Mouse (Mus musculus): ENCODE data around the gene Gm10322.

Gm10322 gene

DNA sequence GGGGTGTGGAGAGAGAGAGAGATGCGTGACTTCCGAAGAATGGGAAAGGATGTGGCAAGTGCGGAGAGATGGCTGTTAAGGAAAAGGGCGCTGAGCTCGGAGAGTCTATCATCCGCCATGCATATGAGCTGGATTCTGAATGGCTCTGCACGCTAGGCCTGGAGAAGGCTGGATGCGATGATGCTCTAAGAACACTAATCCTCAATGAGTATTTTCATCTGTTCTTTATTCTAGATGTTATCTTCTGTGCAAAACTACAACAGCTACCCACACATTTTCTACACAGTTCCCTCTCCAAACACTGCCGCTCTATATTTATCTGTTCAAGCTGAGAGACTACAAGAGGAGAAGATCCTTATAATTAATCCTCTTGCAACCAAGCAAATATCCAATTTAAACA lies 25.3 kb upstream of the Gm10322 start:
- in situ Hi-C loops (cut with MboI; ENCODE audit: low pct_unique_long_range_greater_than_20kb in 1 of 2, low sequenced_read_pairs in 2 of 2, unreplicated experiment in 1 of 2) = no loop called here

DNA sequence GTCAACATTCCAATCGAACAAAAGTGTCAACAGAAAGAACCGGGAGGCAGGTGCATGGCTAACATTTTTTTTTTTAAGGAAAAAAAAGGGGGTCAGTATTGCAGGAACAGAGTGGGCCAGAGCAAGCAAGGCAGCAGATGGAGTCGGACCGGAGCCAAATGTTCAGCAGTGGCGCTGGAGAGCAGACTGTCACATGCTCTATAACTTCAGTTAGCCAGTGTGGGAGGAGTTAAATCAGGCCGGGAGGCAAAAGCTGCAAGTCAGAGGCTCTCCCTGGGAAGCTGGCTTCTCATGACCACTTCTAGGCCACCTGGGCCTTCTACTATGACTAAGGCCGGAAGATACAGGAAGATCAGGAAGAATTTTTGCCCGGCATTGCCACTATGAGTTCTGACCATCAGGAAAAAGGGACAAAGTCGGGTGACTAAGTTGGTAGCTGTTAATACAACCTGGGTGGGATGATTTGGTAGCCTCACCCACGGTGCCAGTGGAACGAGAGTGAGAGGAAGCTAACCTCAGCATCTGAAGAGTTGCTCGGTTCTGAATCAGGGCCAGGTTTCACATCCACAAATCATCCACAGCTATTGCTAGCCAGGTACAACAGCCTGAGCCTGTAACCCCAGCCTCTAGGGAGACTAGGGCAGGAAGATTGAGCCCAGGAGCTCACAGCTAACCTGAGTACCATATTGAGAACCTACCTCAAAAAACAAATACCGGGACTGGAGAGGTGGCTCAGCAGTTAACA lies 21.9 kb upstream of the Gm10322 start:
- in situ Hi-C loops (cut with MboI; ENCODE audit: low pct_unique_long_range_greater_than_20kb in 1 of 2, low sequenced_read_pairs in 2 of 2, unreplicated experiment in 1 of 2) = no loop called here

DNA sequence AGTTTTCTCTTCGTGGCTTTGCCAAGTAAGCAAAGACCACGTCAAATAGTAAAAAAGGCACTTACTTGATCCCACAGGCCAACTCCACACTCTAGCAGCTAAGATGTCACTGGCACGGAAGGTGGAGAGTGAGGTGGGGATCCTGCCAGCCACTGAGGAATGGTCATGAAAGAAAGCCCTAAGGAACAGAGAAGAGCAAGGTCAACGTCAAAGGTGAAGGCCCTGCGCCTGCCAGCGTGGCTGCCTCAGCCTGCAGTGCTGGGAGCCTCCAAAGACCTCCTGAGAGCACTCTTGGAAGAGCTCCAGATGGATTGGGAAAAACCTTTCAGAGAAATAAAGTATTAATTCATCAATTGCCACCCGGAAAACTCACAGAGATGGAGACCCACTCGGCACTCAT lies 15.3 kb upstream of the Gm10322 start:
- in situ Hi-C loops (cut with MboI; ENCODE audit: low pct_unique_long_range_greater_than_20kb in 1 of 2, low sequenced_read_pairs in 2 of 2, unreplicated experiment in 1 of 2) = no loop called here

DNA sequence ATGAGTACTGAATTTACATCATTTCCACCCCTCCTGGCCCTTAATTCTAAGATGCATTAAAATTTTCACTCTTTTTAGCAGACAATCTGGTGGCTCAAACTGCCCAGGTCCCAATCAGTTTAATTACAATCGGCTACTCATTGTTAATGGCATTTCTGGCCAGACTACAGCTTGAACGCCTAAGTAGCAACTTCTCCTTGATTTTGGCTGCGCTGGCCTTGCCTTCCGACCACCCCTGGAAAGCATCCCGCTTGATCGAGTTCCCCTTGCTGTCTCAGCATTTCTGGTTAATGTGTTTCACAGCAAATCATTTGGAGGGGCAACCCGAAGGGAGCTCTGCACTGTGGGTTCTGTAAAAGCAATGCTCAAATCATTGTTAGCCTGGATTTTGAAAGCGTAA lies 13.8 kb upstream of the Gm10322 start:
- in situ Hi-C loops (cut with MboI; ENCODE audit: low pct_unique_long_range_greater_than_20kb in 1 of 2, low sequenced_read_pairs in 2 of 2, unreplicated experiment in 1 of 2) = no loop called here

DNA sequence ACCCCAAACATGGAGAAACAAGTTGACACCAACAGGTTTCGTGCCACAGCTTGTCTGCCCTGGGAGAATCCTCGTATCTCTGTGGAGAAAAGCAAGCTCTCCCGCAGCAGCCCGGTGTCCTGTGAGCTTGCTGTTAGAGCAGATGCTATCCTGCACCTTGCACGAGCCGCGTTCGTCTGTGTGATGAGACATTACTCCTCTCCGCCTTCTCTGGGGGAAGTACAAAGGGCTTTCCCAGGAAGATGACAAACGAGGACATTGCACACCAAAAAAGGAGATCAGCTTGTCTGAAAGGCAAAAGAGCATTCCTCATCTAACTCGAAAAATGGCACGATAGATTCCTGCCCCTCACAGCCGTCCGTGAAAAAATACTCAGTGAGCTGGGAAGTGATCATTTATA lies 13.0 kb upstream of the Gm10322 start:
- in situ Hi-C loops (cut with MboI; ENCODE audit: low pct_unique_long_range_greater_than_20kb in 1 of 2, low sequenced_read_pairs in 2 of 2, unreplicated experiment in 1 of 2) = no loop called here

DNA sequence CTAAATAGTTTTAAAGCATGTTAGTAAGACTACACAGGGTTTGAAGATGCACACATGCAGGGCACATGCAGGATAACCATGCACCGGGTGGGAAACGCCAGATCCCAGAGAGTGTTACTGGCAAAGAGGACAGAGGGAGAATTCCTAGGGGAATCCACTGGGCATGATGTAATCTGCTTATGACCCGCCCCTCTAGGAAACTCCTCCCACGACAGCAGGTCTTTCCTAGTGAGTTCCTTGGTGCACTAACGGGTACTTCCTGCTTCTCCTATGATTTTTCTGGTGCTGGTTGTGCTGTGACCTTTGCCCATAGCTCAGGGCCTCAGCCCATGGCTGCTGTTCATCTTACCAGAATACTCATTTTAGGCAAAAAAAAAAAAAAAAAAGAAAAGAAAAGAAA lies 12.0 kb upstream of the Gm10322 start:
- in situ Hi-C loops (cut with MboI; ENCODE audit: low pct_unique_long_range_greater_than_20kb in 1 of 2, low sequenced_read_pairs in 2 of 2, unreplicated experiment in 1 of 2) = no loop called here

DNA sequence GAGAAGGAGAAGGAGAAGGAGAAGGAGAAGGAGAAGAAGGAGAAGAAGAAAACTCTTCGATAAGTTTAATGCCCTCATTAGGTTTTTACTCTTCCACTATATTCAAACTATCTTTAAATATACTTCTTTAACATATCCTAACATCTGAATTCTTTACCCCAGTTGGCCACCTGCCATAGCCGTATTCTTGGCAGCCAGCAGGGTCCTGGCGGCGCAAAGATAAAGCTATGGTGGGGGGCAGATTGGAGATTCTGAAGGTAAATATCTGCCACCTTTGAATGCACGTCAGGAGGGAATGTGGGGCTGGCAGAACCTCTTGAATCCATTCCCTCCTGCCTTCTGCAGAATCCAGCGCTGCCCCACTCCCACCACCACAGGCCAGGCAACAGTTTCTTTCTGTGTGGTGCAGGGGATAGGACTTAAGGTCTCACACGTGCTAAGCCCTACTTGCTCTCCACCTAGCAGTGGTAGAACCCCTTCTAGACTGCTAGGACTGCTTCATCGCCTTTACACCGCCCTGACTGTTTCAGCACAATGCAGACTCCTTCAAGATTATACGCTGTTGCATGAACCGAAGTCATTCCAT lies 10.9 kb upstream of the Gm10322 start:
- in situ Hi-C loops (cut with MboI; ENCODE audit: low pct_unique_long_range_greater_than_20kb in 1 of 2, low sequenced_read_pairs in 2 of 2, unreplicated experiment in 1 of 2) = no loop called here

DNA sequence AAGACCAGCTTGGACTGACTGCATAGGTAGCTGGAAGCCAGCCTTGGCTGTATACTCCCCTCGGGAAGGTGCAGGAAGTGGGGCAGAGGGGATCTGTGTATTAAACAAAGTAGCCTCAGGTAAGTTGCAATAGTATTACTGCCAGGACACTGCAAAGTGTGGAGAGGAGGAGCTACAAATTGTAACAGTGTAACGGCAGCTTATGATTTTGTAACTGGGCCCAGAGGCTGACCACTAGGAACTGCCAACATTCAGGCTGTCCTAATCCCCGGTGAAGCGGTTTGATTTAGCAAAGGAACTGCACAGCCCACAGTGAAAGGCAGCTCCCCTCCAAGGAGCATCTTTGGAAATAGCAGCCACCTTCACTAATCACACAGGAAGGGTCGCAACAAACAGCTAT lies 2.6 kb upstream of the Gm10322 start:
- in situ Hi-C loops (cut with MboI; ENCODE audit: low pct_unique_long_range_greater_than_20kb in 1 of 2, low sequenced_read_pairs in 2 of 2, unreplicated experiment in 1 of 2) = no loop called here

DNA sequence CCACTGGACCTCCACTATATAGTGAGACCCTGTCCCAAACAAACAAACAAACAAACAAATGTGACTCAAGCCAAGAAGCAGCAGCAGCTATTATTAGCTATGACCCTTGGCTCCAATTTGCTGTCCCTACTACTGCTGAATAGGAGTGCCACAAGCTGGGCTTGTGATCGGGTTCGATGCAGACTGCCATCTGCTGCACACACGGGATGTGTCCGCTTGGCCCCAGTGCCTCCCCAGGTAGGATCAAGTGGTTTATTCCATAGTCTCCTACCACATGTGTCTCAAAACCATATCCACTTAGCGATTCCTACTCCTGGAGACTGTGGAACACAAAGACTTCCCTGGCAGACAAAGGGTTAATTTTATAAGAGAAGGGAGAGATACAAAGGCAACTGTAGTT lies 1.7 kb upstream of the Gm10322 start:
- in situ Hi-C loops (cut with MboI; ENCODE audit: low pct_unique_long_range_greater_than_20kb in 1 of 2, low sequenced_read_pairs in 2 of 2, unreplicated experiment in 1 of 2) = no loop called here

DNA sequence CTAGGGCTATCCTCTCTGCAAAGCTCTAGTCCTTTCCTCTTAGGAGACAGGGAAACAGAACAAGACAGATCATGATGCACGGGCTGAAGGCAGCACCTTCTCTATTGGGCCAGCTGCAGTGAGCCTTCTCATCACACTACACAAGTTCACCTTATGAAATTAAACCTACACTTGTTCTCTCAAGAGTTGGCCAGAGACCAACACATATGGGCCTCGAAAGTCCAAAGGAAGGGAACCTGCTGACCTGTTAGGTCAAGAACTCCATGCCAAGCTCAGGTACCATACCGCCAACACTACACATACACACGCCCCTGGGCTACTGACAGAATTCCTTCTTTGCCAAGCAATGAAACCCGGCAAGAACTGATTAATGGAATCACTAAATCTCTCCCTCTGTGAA lies 452 bp upstream of the Gm10322 start:
- in situ Hi-C loops (cut with MboI; ENCODE audit: low pct_unique_long_range_greater_than_20kb in 1 of 2, low sequenced_read_pairs in 2 of 2, unreplicated experiment in 1 of 2) = no loop called here

DNA sequence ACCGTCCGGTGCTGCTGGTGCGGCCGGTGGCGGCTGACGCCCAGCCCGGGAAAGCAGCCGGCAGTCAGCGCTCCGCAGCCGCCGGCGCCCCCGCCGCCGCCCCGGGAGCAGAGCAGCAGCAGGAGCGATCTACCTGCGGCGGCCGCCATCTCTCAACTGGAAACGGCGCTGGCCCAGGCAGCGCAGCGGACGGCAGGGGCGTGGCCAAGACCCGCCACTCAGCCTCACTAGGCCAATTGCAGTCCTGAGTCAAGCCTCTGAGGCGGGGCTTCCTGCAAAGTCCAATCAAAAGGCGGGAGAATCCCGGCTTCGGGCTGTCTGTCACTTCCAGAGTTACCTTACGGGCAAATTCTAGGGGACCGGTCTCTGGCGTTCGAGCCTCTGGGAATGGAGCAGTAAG lies 659 bp downstream of the Gm10322 start, which contains the start of gene Mcu:
Gene Mcu (minus strand): TSS at position 171 of the 400 bp plus-strand sequence.
- in situ Hi-C loops (cut with MboI; ENCODE audit: low pct_unique_long_range_greater_than_20kb in 1 of 2, low sequenced_read_pairs in 2 of 2, unreplicated experiment in 1 of 2) = no loop called here

DNA sequence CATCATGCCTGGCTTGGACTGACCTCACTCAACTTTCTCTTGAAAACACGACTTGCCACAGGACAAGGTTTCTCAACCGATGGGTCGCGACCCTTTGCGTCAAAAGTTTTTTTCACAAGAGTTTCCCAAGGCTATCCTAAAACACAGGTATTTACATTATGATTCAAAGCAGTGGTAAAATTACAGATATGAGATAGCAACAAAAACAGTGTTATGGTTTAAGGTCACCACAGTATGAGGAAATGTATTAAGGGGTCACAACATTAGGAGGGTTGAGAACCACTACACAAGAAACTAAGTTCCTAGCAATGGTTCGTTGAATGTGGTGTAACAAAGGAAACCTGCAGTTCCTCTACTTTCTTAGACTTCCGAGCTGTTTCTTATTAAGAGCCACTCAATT lies 1.9 kb downstream of the Gm10322 start:
- in situ Hi-C loops (cut with MboI; ENCODE audit: low pct_unique_long_range_greater_than_20kb in 1 of 2, low sequenced_read_pairs in 2 of 2, unreplicated experiment in 1 of 2) = no loop called here

DNA sequence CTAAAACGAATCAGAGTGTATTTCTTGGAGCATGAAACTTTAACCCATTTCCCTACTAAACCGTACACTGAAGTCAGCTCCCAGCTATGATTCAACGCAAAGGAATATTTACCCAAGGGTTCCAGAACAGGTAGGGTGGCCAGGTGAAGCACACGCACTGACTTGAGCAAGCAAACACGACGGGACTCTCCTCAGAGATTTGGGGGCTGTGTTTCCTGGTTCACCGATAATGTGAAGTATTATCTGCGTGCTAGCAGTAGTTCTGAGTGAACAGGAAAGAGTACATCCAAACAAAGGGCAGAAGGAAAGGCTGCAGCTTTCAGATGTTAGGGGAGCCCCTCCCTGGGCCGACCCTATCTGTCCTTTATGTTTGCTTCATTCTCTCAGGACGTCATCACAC lies 5.5 kb downstream of the Gm10322 start:
- in situ Hi-C loops (cut with MboI; ENCODE audit: low pct_unique_long_range_greater_than_20kb in 1 of 2, low sequenced_read_pairs in 2 of 2, unreplicated experiment in 1 of 2) = no loop called here

DNA sequence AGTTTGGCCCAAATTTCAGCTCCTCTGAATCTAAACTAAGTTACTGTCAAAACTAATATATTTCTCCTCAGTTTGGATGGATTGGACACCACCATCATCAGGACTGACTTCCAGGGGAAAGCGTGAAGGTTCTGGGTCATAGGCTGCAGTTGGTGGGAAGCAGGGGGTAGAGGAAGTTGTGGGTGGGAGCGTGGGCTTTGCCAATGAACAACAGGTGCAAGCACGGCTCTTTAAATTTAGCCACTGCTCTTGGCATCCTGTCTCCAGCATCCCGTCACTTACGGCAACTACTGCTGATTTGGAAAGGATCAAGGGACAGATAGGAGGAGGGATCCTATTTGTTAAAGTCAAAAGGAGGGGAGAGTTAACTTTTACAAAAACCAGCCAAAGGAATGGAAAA lies 7.6 kb downstream of the Gm10322 start:
- in situ Hi-C loops (cut with MboI; ENCODE audit: low pct_unique_long_range_greater_than_20kb in 1 of 2, low sequenced_read_pairs in 2 of 2, unreplicated experiment in 1 of 2) = no loop called here

DNA sequence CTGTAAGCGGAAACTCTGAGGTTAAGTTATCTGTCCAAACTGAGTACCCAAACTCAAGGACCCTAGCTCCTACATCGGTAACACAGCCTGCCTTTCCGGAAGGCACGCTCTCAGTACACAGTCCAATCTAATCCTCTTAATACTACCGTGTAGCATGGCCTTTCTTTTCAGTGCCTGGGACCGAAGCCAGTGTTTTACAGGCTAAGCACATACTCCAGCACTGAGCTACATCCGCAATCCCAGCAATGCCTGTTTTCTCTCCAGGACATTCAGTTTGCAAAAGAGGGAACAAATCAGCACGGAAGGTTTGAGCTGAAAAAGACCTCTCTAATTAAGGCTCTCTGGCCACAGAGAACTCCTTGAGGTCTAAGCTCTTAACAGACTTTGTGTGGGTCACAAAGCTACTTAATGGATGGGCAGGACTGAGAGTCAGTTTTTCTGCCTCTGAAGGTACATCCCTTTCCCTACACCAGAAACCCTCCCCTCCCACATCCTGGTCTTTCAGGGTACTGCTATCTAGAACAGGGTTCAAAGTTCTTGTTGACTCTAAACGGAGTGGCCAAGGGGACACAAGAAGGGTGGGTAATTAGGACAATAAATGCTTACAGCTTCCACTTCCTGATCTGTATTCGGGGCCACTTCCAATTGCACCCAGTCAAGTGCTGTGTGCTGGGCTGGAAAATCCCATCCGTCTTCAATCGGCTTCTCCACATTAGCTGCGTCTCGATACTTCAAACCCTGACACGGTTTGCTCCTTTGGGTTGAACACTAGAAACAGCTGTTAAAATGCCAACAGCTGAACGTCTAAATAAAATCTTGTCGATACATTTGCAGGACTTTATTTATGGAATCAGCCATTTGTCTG lies 13.0 kb downstream of the Gm10322 start:
- in situ Hi-C loops (cut with MboI; ENCODE audit: low pct_unique_long_range_greater_than_20kb in 1 of 2, low sequenced_read_pairs in 2 of 2, unreplicated experiment in 1 of 2) = no loop called here

DNA sequence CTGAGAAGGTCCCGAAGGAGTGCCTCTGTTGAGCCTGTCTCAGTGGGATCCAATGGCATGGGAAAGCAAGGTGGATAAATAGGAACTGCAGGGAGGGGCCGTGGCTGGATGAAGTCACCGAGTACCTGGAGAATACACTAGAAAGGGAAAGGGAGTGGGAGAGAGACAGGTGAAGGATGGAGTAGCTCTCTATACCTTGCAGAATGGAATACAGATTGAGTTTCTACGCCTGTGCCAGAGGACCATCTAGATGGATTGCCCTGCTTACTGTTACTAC lies 13.6 kb downstream of the Gm10322 start:
- in situ Hi-C loops (cut with MboI; ENCODE audit: low pct_unique_long_range_greater_than_20kb in 1 of 2, low sequenced_read_pairs in 2 of 2, unreplicated experiment in 1 of 2) = no loop called here

DNA sequence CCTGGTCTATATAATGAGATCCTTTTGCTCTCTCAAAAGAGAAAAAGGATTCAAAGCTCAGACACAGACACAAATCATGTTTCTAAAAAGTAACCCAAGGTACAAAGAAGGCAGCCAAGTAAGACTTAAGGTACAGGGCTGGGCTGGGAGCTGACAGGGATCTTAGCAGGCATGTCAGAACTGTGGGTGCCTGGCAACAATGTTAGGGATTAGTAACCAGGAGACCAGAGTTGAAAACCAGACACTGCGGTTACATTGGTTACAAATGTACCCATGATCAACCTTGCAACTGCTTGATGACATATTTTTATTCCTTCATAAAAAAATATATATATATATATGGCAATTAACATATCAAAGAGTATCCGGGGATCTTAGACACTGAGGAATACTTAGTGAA lies 20.2 kb downstream of the Gm10322 start:
- in situ Hi-C loops (cut with MboI; ENCODE audit: low pct_unique_long_range_greater_than_20kb in 1 of 2, low sequenced_read_pairs in 2 of 2, unreplicated experiment in 1 of 2) = no loop called here

DNA sequence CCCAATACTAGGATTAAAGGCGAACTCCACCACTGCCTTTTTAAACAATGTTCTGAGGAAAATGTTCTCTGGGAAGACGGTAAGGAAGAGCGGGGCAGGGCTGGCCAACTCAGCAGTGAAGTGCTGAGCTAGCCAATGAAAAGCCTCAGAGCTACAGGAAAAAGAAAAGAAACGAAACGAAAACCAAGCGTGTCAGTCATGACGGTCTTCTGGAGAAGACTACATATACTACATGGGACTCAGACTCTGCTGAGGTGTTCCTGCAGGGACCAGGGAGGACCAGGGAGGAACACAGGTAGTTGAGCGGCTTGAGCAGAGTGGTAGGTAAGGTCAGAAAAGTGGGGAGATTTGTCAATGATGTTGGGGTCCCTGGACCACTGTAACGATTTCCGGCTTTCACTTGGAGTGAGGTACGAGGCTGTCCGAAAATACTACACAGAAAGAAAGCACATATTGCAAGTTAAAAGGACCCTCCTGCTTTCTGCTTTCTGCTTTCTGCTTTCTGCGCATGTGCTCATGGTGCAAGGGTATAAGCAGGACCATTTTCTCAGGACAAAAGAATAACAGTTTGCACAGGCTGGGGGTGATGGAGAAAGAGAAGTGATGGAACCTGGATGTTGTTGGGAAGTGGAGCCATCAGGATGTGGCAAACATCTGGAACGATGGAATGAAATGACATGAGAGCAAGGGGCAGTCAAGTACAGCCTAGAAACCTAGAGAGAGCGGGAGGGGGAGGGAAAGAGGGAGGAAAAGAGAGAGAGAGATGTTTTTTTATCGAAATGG lies 21.1 kb downstream of the Gm10322 start:
- in situ Hi-C loops (cut with MboI; ENCODE audit: low pct_unique_long_range_greater_than_20kb in 1 of 2, low sequenced_read_pairs in 2 of 2, unreplicated experiment in 1 of 2) = no loop called here

DNA sequence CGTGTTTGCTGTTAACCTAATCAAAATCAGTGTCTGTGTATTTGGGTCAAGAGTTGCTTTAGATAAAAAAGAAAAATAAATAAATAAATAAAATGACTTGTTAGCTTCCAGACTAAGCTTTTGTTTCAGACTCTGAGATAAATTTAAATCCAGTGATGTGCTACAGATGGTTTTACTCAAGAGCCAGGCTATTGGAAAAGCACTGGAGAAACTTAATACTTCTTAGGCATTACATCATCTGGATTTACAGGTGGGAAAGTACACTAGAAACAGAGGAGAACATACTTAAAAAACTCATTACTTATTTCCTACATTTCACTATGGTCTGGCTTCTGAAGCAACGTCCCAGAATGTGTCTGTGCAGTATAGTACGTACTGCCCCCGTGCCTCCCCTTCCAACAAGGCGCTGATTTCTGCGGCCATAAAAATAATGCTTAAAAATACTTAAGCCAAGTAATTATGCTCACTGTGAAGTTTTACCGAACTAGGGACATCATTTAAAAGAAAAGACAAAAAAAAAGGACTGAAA lies 21.8 kb downstream of the Gm10322 start:
- in situ Hi-C loops (cut with MboI; ENCODE audit: low pct_unique_long_range_greater_than_20kb in 1 of 2, low sequenced_read_pairs in 2 of 2, unreplicated experiment in 1 of 2) = no loop called here

All from mouse embryonic stem cell (cell line).